Mouse (Mus musculus) heart, embryonic 14.5 days (tissue): ENCODE data around the gene Dhrs1. TPM values are rescaled to one million over a fixed set of nuclear protein-coding genes. Genes with fewer than 3 reads are reported as not detected.
A peak's percentile ranks its signal among the peaks of the same experiment; 100 is the strongest.

ENCODE experiments used
- ATAC-seq: fragments of 200-750 bp; cut with Nextera tagmentation; 2 replicates; pipeline ENCODE4 v1.8.0; 2017; ENCODE audit warnings: low read depth, moderate TSS enrichment; ENCODE audit not compliant: insufficient number of reproducible peaks, insufficient read depth, low FRiP score
- H3K27ac ChIP-seq, 2 experiments: fragments of 200-500 bp in 1 of 2; fragments of 300-500 bp in 1 of 2; sonication (generic) in 1 of 2; replicated peaks in 1 of 2; 2 replicates each; pipeline ENCODE4 v1.5.1; 2012 to 2014; ENCODE audit warnings: low read depth in 2 of 2, low read length in 2 of 2, control low read depth in 1 of 2, mild to moderate bottlenecking in 1 of 2, mixed read lengths in 1 of 2; ENCODE audit not compliant: control insufficient read depth in 1 of 2, insufficient read depth in 1 of 2
- H3K27me3 ChIP-seq: fragments of 300-500 bp; sonication (generic); 2 replicates; pipeline ENCODE4 v1.6.1; 2014; ENCODE audit warnings: mild to moderate bottlenecking, low read length, control low read depth; ENCODE audit not compliant: control insufficient read depth, insufficient read depth
- H3K36me3 ChIP-seq: fragments of 300-500 bp; sonication (generic); 2 replicates; pipeline ENCODE4 v1.6.1; 2014; ENCODE audit warnings: mild to moderate bottlenecking, control low read depth, low read length, mixed read lengths; ENCODE audit not compliant: control insufficient read depth, insufficient read depth
- H3K4me1 ChIP-seq, 2 experiments: fragments of 200-500 bp in 1 of 2; fragments of 300-500 bp in 1 of 2; sonication (generic) in 1 of 2; 2 replicates each; pipeline ENCODE4 v1.6.1; 2012 to 2014; ENCODE audit warnings: low read length in 2 of 2, control low read depth in 1 of 2, mixed read lengths in 1 of 2; ENCODE audit not compliant: control insufficient read depth in 2 of 2, insufficient read depth in 2 of 2
- H3K4me2 ChIP-seq: fragments of 300-500 bp; sonication (generic); 2 replicates; pipeline ENCODE4 v1.6.1; 2014; ENCODE audit warnings: mild to moderate bottlenecking, low read length
- H3K4me3 ChIP-seq, 2 experiments: fragments of 200-500 bp in 1 of 2; fragments of 300-500 bp in 1 of 2; sonication (generic) in 1 of 2; 2 replicates each; pipeline ENCODE4 v1.5.1; 2012 to 2014; ENCODE audit warnings: low read length in 2 of 2, mild to moderate bottlenecking in 2 of 2, control low read depth in 1 of 2, low read depth in 1 of 2, moderate library complexity in 1 of 2; ENCODE audit not compliant: control insufficient read depth in 1 of 2, insufficient read depth in 1 of 2
- H3K9ac ChIP-seq: fragments of 300-500 bp; sonication (generic); 2 replicates; pipeline ENCODE4 v1.6.1; 2014; ENCODE audit warnings: mild to moderate bottlenecking, low read length
- H3K9me3 ChIP-seq: fragments of 300-500 bp; sonication (generic); 2 replicates; pipeline ENCODE4 v1.6.1; 2016; ENCODE audit warnings: low read length, control low read depth; ENCODE audit not compliant: control insufficient read depth
- WGBS: fragments of 180-500 bp; shearing (Covaris S2); extraction: QIAGEN DNeasy Blood & Tissue Kit; methylation state at CpG from one replicate; pipeline ENCODE4 v1.1.7; 2014; 5-methylcytosine and 5-hydroxymethylcytosine counted together
- polyA plus RNA-seq: library from polyadenylated mRNA; unstranded; fragments of >200 nt; fragmentation: Nextera tagmentation; extraction: Ambion mirVana; gene quantifications from 2 replicates; pipeline ENCODE4 v1.2.1, GENCODE M21; 2014

The Dhrs1 gene
- polyA plus RNA-seq, 1 experiment from 2014 or later, result 70.6 TPM

- Histone ChIP-seq H3K4me3 (peak overlapping the region; percentile 51 to 53), H3K27ac (peak overlapping the region; percentile 80 to 89), H3K36me3 (peaks cover 13% of the 10 kb centered on the region), H3K4me2 (peak overlapping the region; percentile 63), H3K9ac (peak overlapping the region; percentile 68), H3K9me3 (no peaks in the 10 kb centered on the region), H3K27me3 (peaks cover 54% of the 10 kb centered on the region), H3K4me1 (peaks cover 13 to 14% of the 10 kb centered on the region in 2 experiments)
- WGBS, result under 1% methylated on average over 31 of the region's 31 CpGs
- 0 out of 2 replicates have a peak, but pooled peaks have one; percentile 11 for ATAC-seq
Observed at GRCm38 (mm10) chr14:55783171-55783957, 37.9 kb upstream of the Dhrs1 start.

GRCm38 (mm10) chr14:55782361-55782960 is 37.0 kb upstream of the Dhrs1 start:
- Histone ChIP-seq H3K36me3 (peaks cover 22% of the 10 kb centered on the region), H3K9me3 (no peaks in the 10 kb centered on the region), H3K4me1 (peaks cover 7 to 9% of the 10 kb centered on the region in 2 experiments; a peak in 3 of 4 replicates), H3K27me3 (peaks cover 48% of the 10 kb centered on the region), H3K4me2 (peak overlapping the region; percentile 63), H3K4me3 (peak overlapping the region; percentile 33 to 51), H3K27ac (peak overlapping the region; percentile 58 to 89; a peak in 3 of 4 replicates), H3K9ac (peak overlapping the region; percentile 58)
- ATAC-seq, result no peak
- 51% methylated on average over 9 of the region's 9 CpGs for WGBS

GRCm38 (mm10) chr14:55781310-55781709 is 35.8 kb upstream of the Dhrs1 start:
- Histone ChIP-seq H3K36me3 (peaks cover 22% of the 10 kb centered on the region), H3K4me1 (peaks cover 11 to 13% of the 10 kb centered on the region in 2 experiments; a peak in 3 of 4 replicates), H3K4me2 (peak overlapping the region; percentile 63), H3K27me3 (peaks cover 36% of the 10 kb centered on the region), H3K9me3 (no peaks in the 10 kb centered on the region), H3K27ac (0 out of 4 replicates have a peak overlapping the region, but pooled peaks of 1 of the 2 experiments have one; percentile 34), H3K9ac (0 out of 2 replicates have a peak overlapping the region, but pooled peaks have one; percentile 4), H3K4me3 (no peak overlapping the region)
- ATAC-seq, result peak; percentile 36; the same call in 1 of the 2 replicates
- WGBS, result 14% methylated on average over 14 of the region's 14 CpGs

GRCm38 (mm10) chr14:55780736-55781135 is 35.2 kb upstream of the Dhrs1 start:
- H3K9ac ChIP-seq, result no peak overlapping the region
- peaks cover 11 to 13% of the 10 kb centered on the region in 2 experiments; a peak in 3 of 4 replicates for H3K4me1 ChIP-seq
- peaks cover 32% of the 10 kb centered on the region for H3K27me3 ChIP-seq
- peaks cover 22% of the 10 kb centered on the region for H3K36me3 ChIP-seq
- WGBS, result 82% methylated on average over 11 of the region's 11 CpGs
- H3K27ac ChIP-seq, result no peak overlapping the region
- H3K4me2 ChIP-seq, result 0 out of 2 replicates have a peak overlapping the region, but pooled peaks have one; percentile 24
- no peaks in the 10 kb centered on the region for H3K9me3 ChIP-seq
- no peak for ATAC-seq
- H3K4me3 ChIP-seq, result no peak overlapping the region

- no peak overlapping the region for H3K4me3 ChIP-seq
- no peak for ATAC-seq
- H3K4me1 ChIP-seq, result peaks cover 11 to 13% of the 10 kb centered on the region in 2 experiments; a peak in 3 of 4 replicates
- H3K36me3 ChIP-seq, result peaks cover 22% of the 10 kb centered on the region
- H3K27me3 ChIP-seq, result peaks cover 23% of the 10 kb centered on the region
- 56% methylated on average over 16 of the region's 16 CpGs for WGBS
- no peak overlapping the region for H3K4me2 ChIP-seq
- no peak overlapping the region for H3K9ac ChIP-seq
- no peaks in the 10 kb centered on the region for H3K9me3 ChIP-seq
- no peak overlapping the region for H3K27ac ChIP-seq
Observed at GRCm38 (mm10) chr14:55779656-55780055, 34.2 kb upstream of the Dhrs1 start.

- Histone ChIP-seq H3K9ac (no peak overlapping the region), H3K27me3 (peaks cover 13% of the 10 kb centered on the region), H3K4me3 (no peak overlapping the region), H3K27ac (no peak overlapping the region), H3K4me2 (no peak overlapping the region), H3K9me3 (no peaks in the 10 kb centered on the region), H3K36me3 (peaks cover 22% of the 10 kb centered on the region), H3K4me1 (peaks cover 10 to 11% of the 10 kb centered on the region in 2 experiments; a peak in 3 of 4 replicates)
- WGBS, result 81% methylated on average over 15 of the region's 15 CpGs
- no peak for ATAC-seq
Observed at GRCm38 (mm10) chr14:55778686-55779085, 33.2 kb upstream of the Dhrs1 start.

- Histone ChIP-seq H3K27ac (no peak overlapping the region), H3K9ac (no peak overlapping the region), H3K36me3 (peaks cover 27% of the 10 kb centered on the region), H3K4me3 (no peak overlapping the region), H3K9me3 (no peaks in the 10 kb centered on the region), H3K27me3 (peaks cover 12% of the 10 kb centered on the region), H3K4me1 (peaks cover 10 to 11% of the 10 kb centered on the region in 2 experiments; a peak in 3 of 4 replicates), H3K4me2 (no peak overlapping the region)
- no peak for ATAC-seq
- 83% methylated on average over 11 of the region's 11 CpGs for WGBS
Observed at GRCm38 (mm10) chr14:55777806-55778205, 32.3 kb upstream of the Dhrs1 start.
